Mouse (Mus musculus): ENCODE results near the gene Pik3c2b.
A peak's percentile ranks its signal among the peaks of the same experiment; 100 is the strongest.

DNA sequence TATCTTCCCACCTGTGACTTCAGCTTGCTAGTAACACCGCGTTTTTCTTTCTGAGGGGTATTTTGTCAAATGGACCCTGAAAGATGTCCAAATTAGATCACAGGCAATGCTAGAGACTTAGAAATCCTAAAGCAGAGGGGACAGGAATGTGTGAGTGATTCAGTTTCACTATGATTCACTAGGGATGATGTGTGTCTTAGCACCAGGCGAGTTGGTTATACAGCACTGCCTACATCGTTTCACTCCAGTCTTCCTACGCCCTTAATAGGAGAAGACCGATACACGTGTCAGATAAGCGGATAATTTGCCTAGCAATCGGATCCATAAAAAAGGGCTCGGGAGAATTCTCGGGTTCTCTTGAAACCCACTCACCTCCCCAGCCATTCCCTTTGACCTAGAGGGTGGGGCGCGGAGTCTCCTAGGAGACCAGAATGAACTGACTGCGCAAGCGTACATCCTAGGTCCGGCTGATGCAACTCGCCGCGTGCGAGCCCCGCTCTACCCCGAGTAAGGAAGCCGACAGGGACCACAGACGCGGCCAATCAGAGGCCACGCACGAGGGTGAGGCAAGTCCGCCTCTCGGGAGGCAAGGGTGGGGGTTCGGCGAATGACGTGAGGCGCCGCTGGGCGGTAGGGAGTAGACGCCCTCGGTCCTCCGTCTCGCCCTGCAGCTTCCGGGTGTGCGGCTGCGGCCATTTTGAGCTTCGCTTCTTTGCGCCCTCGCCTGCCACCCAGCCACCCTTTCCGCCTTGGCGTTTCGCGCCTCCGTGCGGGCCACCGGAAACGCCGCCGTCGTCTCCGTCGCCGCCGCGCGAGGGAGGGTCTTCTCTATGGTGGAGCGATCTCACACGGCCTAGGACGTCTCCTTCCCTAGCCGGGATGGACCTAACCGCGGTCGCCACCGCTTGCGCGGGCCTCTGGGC is 85.4 kb downstream of the Pik3c2b start, which contains the start of gene Ppp1r15b:
- no peak for TF ChIP-seq ZC3H11A (IDR thresholded peaks at IDR 0.05; ENCODE audit: borderline replicate concordance, low read depth, low read length)
- TF ChIP-seq MAFK (IDR thresholded peaks at IDR 0.05; ENCODE audit: insufficient read depth, low read depth, low read length): no peak
- TF ChIP-seq HCFC1 (IDR thresholded peaks at IDR 0.05; ENCODE audit: borderline replicate concordance, insufficient read depth, low read length): peak; percentile 73; the same call in 1 of the 2 replicates
- TF ChIP-seq ZNF384 (IDR thresholded peaks at IDR 0.05; ENCODE audit: low read depth, low read length): no peak
